Mouse (Mus musculus): Measurements from ENCODE around the gene Slc25a35.

DNA sequence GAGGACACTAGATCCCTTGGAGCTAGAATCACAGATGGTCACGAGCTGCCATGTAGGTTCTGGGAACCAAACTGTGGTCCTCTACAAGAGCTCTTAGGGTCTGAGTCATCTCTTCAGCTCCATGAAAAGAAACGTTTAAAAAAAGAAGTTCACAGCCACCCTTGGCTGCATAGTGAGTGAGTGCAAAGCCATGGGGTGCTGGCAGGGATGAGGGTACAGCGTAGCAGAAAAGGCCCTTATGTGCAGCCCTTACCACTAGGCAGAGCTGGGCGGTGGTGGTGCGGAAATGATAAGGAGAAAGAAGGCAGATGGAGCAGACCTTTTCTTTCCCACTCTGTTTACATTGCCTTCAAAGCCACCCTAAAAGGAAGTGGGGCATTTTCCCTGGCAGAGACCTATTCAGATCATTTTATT is 11.4 kb downstream of the Slc25a35 start:
- TF ChIP-seq EP300 (IDR thresholded peaks at IDR 0.05): no peak
- TF ChIP-seq CTCF (IDR thresholded peaks at IDR 0.05): no peak

Data from lung, postnatal 0 days (tissue).